Comparison of ENCODE assay signal across 11 mouse cellular contexts in the genomic region with DNA sequence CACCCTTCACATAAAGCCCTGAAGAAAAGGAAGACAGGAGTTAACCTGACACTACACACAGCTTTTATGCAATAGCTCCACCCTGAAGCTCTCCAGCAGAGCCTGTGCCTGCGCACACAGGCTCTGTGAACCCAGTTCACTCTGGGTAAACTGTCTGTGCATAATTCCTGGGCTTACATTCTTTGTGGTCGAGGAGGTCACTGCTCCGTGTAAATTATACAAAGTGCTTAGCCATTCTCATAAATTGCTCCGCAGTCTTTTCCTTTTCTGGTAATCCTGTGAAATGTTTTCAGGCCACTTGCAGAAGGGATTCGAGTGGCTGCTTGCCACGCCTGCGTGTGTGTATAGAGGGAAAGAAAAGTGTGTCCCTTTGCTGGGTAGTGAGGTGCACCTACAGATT.
DNase-seq lines count a peak whose midpoint lies in the region; ATAC-seq and TF ChIP-seq lines count a peak whose summit lies in the region.
"Had no signal": no experiment of that assay in that cellular context is flagged by ENCODE, and none has a peak within 500 bp of the region (broad histone marks: within the 10 kb centered on the region; RNA-seq: fewer than 3 reads in every experiment).

No protein-coding gene starts in this region.

- no peaks in the 10 kb centered on the region for H3K36me3 ChIP-seq in lung, embryonic 14.5 days (ENCODE audit: insufficient read depth)
- H3K36me3 ChIP-seq in forebrain, postnatal 0 days (ENCODE audit: insufficient read depth): no peaks in the 10 kb centered on the region
- no peaks in the 10 kb centered on the region for H3K36me3 ChIP-seq in stomach, embryonic 14.5 days (ENCODE audit: control insufficient read depth, insufficient read depth, low read length)
- H3K36me3 ChIP-seq: liver, embryonic 15.5 days had no signal

- TF ChIP-seq CTCF in lung, embryonic 14.5 days (IDR thresholded peaks at IDR 0.05; ENCODE audit: low read depth): no peak
- TF ChIP-seq CTCF in forebrain, postnatal 0 days (IDR thresholded peaks at IDR 0.05; ENCODE audit: low read depth): no peak

- no peak overlapping the region for H3K9ac ChIP-seq in lung, embryonic 14.5 days
- peak overlapping the region; percentile 14; the same call in 1 of the 2 replicates for H3K9ac ChIP-seq in forebrain, postnatal 0 days
- H3K9ac ChIP-seq in stomach, embryonic 14.5 days (replicated peaks; ENCODE audit: low read depth, low read length): no peak overlapping the region
- H3K9ac ChIP-seq: liver, embryonic 15.5 days had no signal

- H3K9me3 ChIP-seq in lung, embryonic 14.5 days (ENCODE audit: low read depth, low read length): no peaks in the 10 kb centered on the region
- no peaks in the 10 kb centered on the region for H3K9me3 ChIP-seq in forebrain, postnatal 0 days (ENCODE audit: low read length)
- H3K9me3 ChIP-seq in stomach, embryonic 14.5 days (ENCODE audit: control insufficient read depth, low read depth, low read length): no peaks in the 10 kb centered on the region
- H3K9me3 ChIP-seq: liver, embryonic 15.5 days had no signal

- no peaks in the 10 kb centered on the region; the same call in 1 of the 2 replicates for H3K27me3 ChIP-seq in lung, embryonic 14.5 days (ENCODE audit: insufficient read depth, low read length)
- no peaks in the 10 kb centered on the region for H3K27me3 ChIP-seq in forebrain, postnatal 0 days (ENCODE audit: insufficient read depth, low read length)
- H3K27me3 ChIP-seq in stomach, embryonic 14.5 days (ENCODE audit: control insufficient read depth, insufficient read depth, low read length): no peaks in the 10 kb centered on the region
- H3K27me3 ChIP-seq: liver, embryonic 15.5 days had no signal

- H3K4me1 ChIP-seq in lung, embryonic 14.5 days (ENCODE audit: insufficient read depth): no peaks in the 10 kb centered on the region; the same call in 1 of the 2 replicates
- peaks cover 7% of the 10 kb centered on the region for H3K4me1 ChIP-seq in forebrain, postnatal 0 days (ENCODE audit: insufficient read depth)
- peaks cover 37% of the 10 kb centered on the region for H3K4me1 ChIP-seq in stomach, embryonic 14.5 days (ENCODE audit: control insufficient read depth, insufficient read depth, low read length)

- H3K4me3 ChIP-seq in lung, embryonic 14.5 days (ENCODE audit: low read depth, low read length): no peak overlapping the region
- no peak overlapping the region for H3K4me3 ChIP-seq in forebrain, postnatal 0 days (ENCODE audit: low read depth, low read length)
- no peak overlapping the region for H3K4me3 ChIP-seq in stomach, embryonic 14.5 days (ENCODE audit: low read depth, low read length)
- H3K4me3 ChIP-seq: gastrocnemius, adult 2 months; liver, embryonic 15.5 days had no signal

- intact Hi-C loops in left cerebral cortex, postnatal 4 days (cut with DNase I): no loop called here

- H3K27ac ChIP-seq in lung, embryonic 14.5 days (ENCODE audit: low read depth): peak overlapping the region; percentile 50
- H3K27ac ChIP-seq in forebrain, postnatal 0 days (ENCODE audit: low read depth, low read length): no peak overlapping the region
- peak overlapping the region; percentile 70 for H3K27ac ChIP-seq in stomach, embryonic 14.5 days (ENCODE audit: low read length)
- H3K27ac ChIP-seq: gastrocnemius, adult 2 months; liver, embryonic 15.5 days had no signal

- H3K4me2 ChIP-seq in lung, embryonic 14.5 days: no peak overlapping the region
- H3K4me2 ChIP-seq in forebrain, postnatal 0 days (ENCODE audit: low read depth): no peak overlapping the region
- H3K4me2 ChIP-seq in stomach, embryonic 14.5 days (replicated peaks; ENCODE audit: low read depth, low read length): no peak overlapping the region
- H3K4me2 ChIP-seq: liver, embryonic 15.5 days had no signal

- 25% methylated on average over 7 of the region's 7 CpGs for WGBS in lung, embryonic 14.5 days
- WGBS in forebrain, postnatal 0 days: 29% methylated on average over 7 of the region's 7 CpGs
- 14% methylated on average over 7 of the region's 7 CpGs for WGBS in stomach, embryonic 14.5 days

- peak; percentile 32 for DNase-seq in lung, embryonic 14.5 days
- DNase-seq in lung, postnatal 10 days: no peak
- DNase-seq in forebrain, postnatal 0 days: no peak
- DNase-seq in kidney, postnatal 14 days: peak; percentile 70
- DNase-seq in left cerebral cortex, postnatal 4 days: no peak
- DNase-seq in adrenal gland, postnatal 4 days (ENCODE audit: low spot score in 2 of 2): no peak
- DNase-seq: cerebellum, postnatal 36 days; gastrocnemius, adult 2 months had no signal

- peak; percentile 55; the same call in 1 of the 2 replicates for ATAC-seq in lung, embryonic 14.5 days (ENCODE audit: insufficient read depth)
- ATAC-seq in forebrain, postnatal 0 days: no peak
- ATAC-seq in stomach, embryonic 14.5 days (ENCODE audit: insufficient number of reproducible peaks, insufficient read depth, low FRiP score, low read depth): peak; percentile 70; the same call in 1 of the 2 replicates
- no peak for ATAC-seq in monocyte, adult 5-6 weeks (replicated peaks; ENCODE audit: insufficient number of reproducible peaks, low FRiP score, low TSS enrichment, poor library complexity, severe bottlenecking)

Comparison
In these comparisons a context has a peak if more than half of its experiments do, and no peak if none do; other contexts are left out.
1. DNase-seq: peak in lung, embryonic 14.5 days (single experiment) and kidney, postnatal 14 days (single experiment); none in lung, postnatal 10 days (single experiment), forebrain, postnatal 0 days (single experiment), left cerebral cortex, postnatal 4 days (single experiment) and adrenal gland, postnatal 4 days (0 of 2).
2. ATAC-seq: peak in lung, embryonic 14.5 days (single experiment) and stomach, embryonic 14.5 days (single experiment); none in forebrain, postnatal 0 days (single experiment) and monocyte, adult 5-6 weeks (single experiment).